In genomic region chr4:57300469-57301409, GRCm38 (mm10) we compare ENCODE assay signal across 8 mouse cellular contexts. TPM values are rescaled to one million over a fixed set of nuclear protein-coding genes. Genes with fewer than 3 reads are reported as not detected.
DNase-seq lines count a peak whose midpoint lies in the region; ATAC-seq lines count a peak whose summit lies in the region.

No protein-coding gene starts in this region.

- peak overlapping the region; percentile 97 for H3K4me2 ChIP-seq in forebrain, embryonic 11.5 days (ENCODE audit: low read depth, low read length, severe bottlenecking)
- H3K4me2 ChIP-seq in intestine, embryonic 15.5 days (replicated peaks) = peak overlapping the region; percentile 90
- H3K4me2 ChIP-seq in liver, embryonic 15.5 days = peak overlapping the region; percentile 72
- H3K4me2 ChIP-seq in neural tube, embryonic 12.5 days (replicated peaks) = peak overlapping the region; percentile 99

- no peaks in the 10 kb centered on the region for H3K9me3 ChIP-seq in forebrain, embryonic 11.5 days (ENCODE audit: control insufficient read depth, low read length)
- no peaks in the 10 kb centered on the region for H3K9me3 ChIP-seq in intestine, embryonic 15.5 days
- no peaks in the 10 kb centered on the region for H3K9me3 ChIP-seq in liver, embryonic 15.5 days (replicated peaks)
- no peaks in the 10 kb centered on the region for H3K9me3 ChIP-seq in neural tube, embryonic 12.5 days

- H3K4me1 ChIP-seq in forebrain, embryonic 11.5 days (replicated peaks; ENCODE audit: control insufficient read depth, insufficient read depth, low read length) = peaks cover 13% of the 10 kb centered on the region; the same call in 1 of the 2 replicates
- H3K4me1 ChIP-seq in intestine, embryonic 15.5 days (replicated peaks) = peaks cover 29% of the 10 kb centered on the region
- H3K4me1 ChIP-seq in liver, embryonic 15.5 days (replicated peaks) = peaks cover 12% of the 10 kb centered on the region; the same call in 1 of the 2 replicates
- peaks cover 27% of the 10 kb centered on the region for H3K4me1 ChIP-seq in neural tube, embryonic 12.5 days

- peak overlapping the region; percentile 60 for H3K9ac ChIP-seq in forebrain, embryonic 11.5 days (ENCODE audit: low read length)
- peak overlapping the region; percentile 90 for H3K9ac ChIP-seq in intestine, embryonic 15.5 days
- H3K9ac ChIP-seq in liver, embryonic 15.5 days = 0 out of 2 replicates have a peak overlapping the region, but pooled peaks have one; percentile 25
- H3K9ac ChIP-seq in neural tube, embryonic 12.5 days = peak overlapping the region; percentile 72

- H3K4me3 ChIP-seq in forebrain, embryonic 11.5 days (ENCODE audit: low read depth, low read length) = peak overlapping the region; percentile 70
- H3K4me3 ChIP-seq in intestine, embryonic 15.5 days (replicated peaks) = peak overlapping the region; percentile 96
- H3K4me3 ChIP-seq in liver, embryonic 15.5 days (replicated peaks) = peak overlapping the region; percentile 61
- peak overlapping the region; percentile 79 for H3K4me3 ChIP-seq in neural tube, embryonic 12.5 days

- H3K36me3 ChIP-seq in forebrain, embryonic 11.5 days (ENCODE audit: control insufficient read depth, insufficient read depth, low read length) = no peaks in the 10 kb centered on the region
- H3K36me3 ChIP-seq in intestine, embryonic 15.5 days = no peaks in the 10 kb centered on the region
- no peaks in the 10 kb centered on the region for H3K36me3 ChIP-seq in liver, embryonic 15.5 days (replicated peaks)
- H3K36me3 ChIP-seq in neural tube, embryonic 12.5 days = no peaks in the 10 kb centered on the region

- WGBS in forebrain, embryonic 11.5 days = 2% methylated on average over 37 of the region's 37 CpGs
- under 1% methylated on average over 37 of the region's 37 CpGs for WGBS in intestine, embryonic 15.5 days
- WGBS in liver, embryonic 15.5 days (ENCODE audit: insufficient replicate concordance) = under 1% methylated on average over 37 of the region's 37 CpGs
- WGBS in neural tube, embryonic 12.5 days = under 1% methylated on average over 37 of the region's 37 CpGs

- no peak for ATAC-seq in forebrain, embryonic 11.5 days (replicated peaks; ENCODE audit: low FRiP score)
- peak; percentile 63 for ATAC-seq in intestine, embryonic 15.5 days
- ATAC-seq in liver, embryonic 15.5 days (ENCODE audit: insufficient read depth) = no peak
- ATAC-seq in neural tube, embryonic 12.5 days (ENCODE audit: low FRiP score, low read depth) = no peak

- peak; percentile 18 for DNase-seq in gastrocnemius, postnatal 25 days
- no peak for DNase-seq in gastrocnemius, postnatal 4 days (ENCODE audit: low spot score in 2 of 2)
- DNase-seq in R1 (ENCODE audit: low read depth, low spot score) = peak; percentile 78
- DNase-seq in forebrain, embryonic 11.5 days (ENCODE audit: low spot score) = peak; percentile 63
- DNase-seq in ovary, postnatal 10 days (ENCODE audit: low spot score) = no peak

- no peak overlapping the region for H3K27ac ChIP-seq in forebrain, embryonic 11.5 days (ENCODE audit: low read depth, low read length)
- peak overlapping the region; percentile 86 for H3K27ac ChIP-seq in intestine, embryonic 15.5 days
- no peak overlapping the region for H3K27ac ChIP-seq in liver, embryonic 15.5 days (replicated peaks)
- no peak overlapping the region for H3K27ac ChIP-seq in neural tube, embryonic 12.5 days

- peaks cover 31% of the 10 kb centered on the region for H3K27me3 ChIP-seq in forebrain, embryonic 11.5 days (ENCODE audit: control insufficient read depth, insufficient read depth, low read length)
- H3K27me3 ChIP-seq in intestine, embryonic 15.5 days (replicated peaks) = no peaks in the 10 kb centered on the region
- peaks cover 56% of the 10 kb centered on the region for H3K27me3 ChIP-seq in liver, embryonic 15.5 days
- peaks cover 35% of the 10 kb centered on the region for H3K27me3 ChIP-seq in neural tube, embryonic 12.5 days (replicated peaks)

RNA-seq across cellular contexts. Expression of gene Ptpn3, which starts 0.9 kb away (rescaled TPM):
- 10 to 100 TPM; 40.4 to 46.3 TPM for total RNA-seq in gastrocnemius, postnatal 25 days (2021)
- 10 to 100 TPM; 11.0 to 15.6 TPM for total RNA-seq in gastrocnemius, postnatal 4 days (2021)
- 0.81 TPM in 2 replicates for polyA plus RNA-seq in forebrain, embryonic 11.5 days (2014; fragmentation: Nextera tagmentation; extraction: Ambion mirVana)
- 9.4 and 10.4 TPM in 2 replicates for polyA plus RNA-seq in intestine, embryonic 15.5 days (2015; fragmentation: Nextera tagmentation; extraction: Ambion mirVana)
- 0.52 and 0.66 TPM in 2 replicates for polyA plus RNA-seq in liver, embryonic 15.5 days (2015; fragmentation: Nextera tagmentation; extraction: Ambion mirVana)
- polyA plus RNA-seq in neural tube, embryonic 12.5 days (2016; fragmentation: Nextera tagmentation; extraction: Ambion mirVana) = 5.4 and 5.8 TPM in 2 replicates

Comparison
In these comparisons a context has a peak if more than half of its experiments do, and no peak if none do; other contexts are left out.
1. DNase-seq: peak in gastrocnemius, postnatal 25 days (single experiment), R1 (single experiment) and forebrain, embryonic 11.5 days (single experiment); none in gastrocnemius, postnatal 4 days (0 of 2) and ovary, postnatal 10 days (single experiment).
2. H3K9ac ChIP-seq: peak in every context shown above with its lines; median percentile 90 in intestine, embryonic 15.5 days; 72 in neural tube, embryonic 12.5 days; 60 in forebrain, embryonic 11.5 days; 25 in liver, embryonic 15.5 days.
3. Peak in every context shown above with its lines, with median percentiles within 50 percentile points of each other: H3K4me2 ChIP-seq and H3K4me3 ChIP-seq.